Mouse (Mus musculus) hindbrain, embryonic 13.5 days (tissue): ENCODE results near the gene Cyp1a2. TPM values are rescaled to one million over a fixed set of nuclear protein-coding genes. Genes with fewer than 3 reads are reported as not detected.

ENCODE experiments used
- ATAC-seq: fragments of 200-750 bp; cut with Nextera tagmentation; 2 replicates; pipeline ENCODE4 v1.8.0; 2017; ENCODE audit warnings: moderate TSS enrichment; ENCODE audit not compliant: low FRiP score
- H3K27ac ChIP-seq: fragments of 300-500 bp; sonication (generic); 2 replicates; pipeline ENCODE4 v1.5.1; 2015; ENCODE audit warnings: inconsistent platforms, mild to moderate bottlenecking, moderate library complexity
- H3K27me3 ChIP-seq: fragments of 300-500 bp; sonication (generic); 2 replicates; pipeline ENCODE4 v1.6.1; 2015; ENCODE audit warnings: mild to moderate bottlenecking, inconsistent platforms
- H3K36me3 ChIP-seq: fragments of 300-500 bp; sonication (generic); 2 replicates; pipeline ENCODE4 v1.6.1; 2015; ENCODE audit warnings: mild to moderate bottlenecking, inconsistent platforms
- H3K4me1 ChIP-seq: fragments of 300-500 bp; sonication (generic); replicated peaks from 2 replicates; pipeline ENCODE4 v1.6.1; 2015; ENCODE audit warnings: inconsistent platforms
- H3K4me2 ChIP-seq: fragments of 300-500 bp; sonication (generic); 2 replicates; pipeline ENCODE4 v1.6.1; 2015; ENCODE audit warnings: inconsistent platforms, mild to moderate bottlenecking, moderate library complexity
- H3K4me3 ChIP-seq: fragments of 300-500 bp; sonication (generic); 2 replicates; pipeline ENCODE4 v1.5.1; 2015; ENCODE audit warnings: mild to moderate bottlenecking, inconsistent platforms
- H3K9ac ChIP-seq: fragments of 300-500 bp; sonication (generic); 2 replicates; pipeline ENCODE4 v1.6.1; 2015; ENCODE audit warnings: mild to moderate bottlenecking, inconsistent platforms
- H3K9me3 ChIP-seq: fragments of 300-500 bp; sonication (generic); 2 replicates; pipeline ENCODE4 v1.6.1; 2016; ENCODE audit warnings: inconsistent platforms
- WGBS: fragments of 180-500 bp; shearing (Covaris S2); methylation state at CpG from one replicate; pipeline ENCODE4 v1.1.7; 2015; 5-methylcytosine and 5-hydroxymethylcytosine counted together
- polyA plus RNA-seq: library from polyadenylated mRNA; unstranded; fragments of >200 nt; fragmentation: Nextera tagmentation; extraction: Ambion mirVana; gene quantifications from 2 replicates; pipeline ENCODE4 v1.2.1, GENCODE M21; 2015

Cyp1a2 gene
- polyA plus RNA-seq, 1 experiment from 2014 or later = not detected

GRCm38 (mm10) chr9:57628717-57629116 lies 54.8 kb downstream of the Cyp1a2 start:
- Histone ChIP-seq H3K9me3 (no peaks in the 10 kb centered on the region), H3K4me2 (no peak overlapping the region), H3K27ac (no peak overlapping the region), H3K4me3 (no peak overlapping the region), H3K27me3 (no peaks in the 10 kb centered on the region), H3K36me3 (peaks cover 89% of the 10 kb centered on the region), H3K9ac (no peak overlapping the region), H3K4me1 (peaks cover 13% of the 10 kb centered on the region)
- 0 out of 2 replicates have a peak, but pooled peaks have one; percentile 1 for ATAC-seq
- 90% methylated on average over 12 of the region's 12 CpGs for WGBS

DNA sequence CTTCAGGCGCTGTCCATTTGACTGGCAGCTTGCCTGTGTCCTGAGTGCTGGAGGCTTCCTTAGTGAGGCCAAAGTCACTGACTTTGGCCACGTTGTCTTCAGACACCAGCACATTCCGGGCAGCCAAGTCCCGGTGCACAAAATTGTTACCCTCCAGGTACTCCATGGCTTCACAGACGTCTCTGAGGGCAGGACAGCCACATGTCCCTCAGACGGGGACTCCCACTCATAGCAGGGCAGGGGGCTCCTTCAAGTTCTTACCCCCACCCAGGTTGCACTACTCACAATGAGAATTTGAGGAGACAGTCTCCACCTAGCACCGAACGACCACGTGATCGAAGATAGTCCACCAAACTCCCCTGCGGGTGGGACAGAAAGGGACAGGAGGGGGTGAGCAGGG lies 55.6 kb downstream of the Cyp1a2 start:
- no peak overlapping the region for H3K27ac ChIP-seq
- no peak overlapping the region for H3K9ac ChIP-seq
- H3K4me2 ChIP-seq = no peak overlapping the region
- no peak for ATAC-seq
- H3K36me3 ChIP-seq = peaks cover 83% of the 10 kb centered on the region
- WGBS = 96% methylated on average over 11 of the region's 11 CpGs
- H3K27me3 ChIP-seq = no peaks in the 10 kb centered on the region
- no peaks in the 10 kb centered on the region for H3K9me3 ChIP-seq
- peaks cover 8% of the 10 kb centered on the region; the same call in 1 of the 2 replicates for H3K4me1 ChIP-seq
- H3K4me3 ChIP-seq = no peak overlapping the region

DNA sequence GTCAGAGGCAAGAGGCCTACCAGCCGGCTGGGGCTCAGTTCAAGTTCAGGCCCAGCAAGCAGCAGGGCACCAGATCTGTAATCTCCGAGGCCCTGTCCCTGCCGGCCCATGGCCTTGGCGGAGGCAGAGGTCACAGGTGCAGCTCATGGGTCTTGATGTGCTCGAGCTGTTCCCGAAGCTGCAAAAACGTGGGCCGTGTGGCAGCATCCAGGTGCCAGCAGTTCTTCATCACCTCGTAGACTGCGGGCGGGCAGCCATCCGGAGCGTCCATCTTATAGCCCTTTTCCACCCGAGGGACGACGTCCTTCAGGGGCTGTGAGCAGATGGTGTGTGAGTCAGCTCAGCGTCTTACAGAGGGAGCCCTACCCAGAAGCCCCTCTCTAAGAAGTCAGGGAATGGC lies 56.3 kb downstream of the Cyp1a2 start:
- H3K4me1 ChIP-seq = peaks cover 8% of the 10 kb centered on the region; the same call in 1 of the 2 replicates
- no peaks in the 10 kb centered on the region for H3K9me3 ChIP-seq
- 88% methylated on average over 17 of the region's 17 CpGs for WGBS
- H3K27ac ChIP-seq = no peak overlapping the region
- H3K4me2 ChIP-seq = no peak overlapping the region
- no peaks in the 10 kb centered on the region for H3K27me3 ChIP-seq
- no peak overlapping the region for H3K9ac ChIP-seq
- ATAC-seq = no peak
- H3K4me3 ChIP-seq = no peak overlapping the region
- H3K36me3 ChIP-seq = peaks cover 79% of the 10 kb centered on the region

Other genes starting within 250 kb of the Cyp1a2 start
- 25.6 and 26.0 TPM in 2 replicates for gene Ppcdc, start 243.6 kb downstream of the Cyp1a2 start, polyA plus RNA-seq
- gene Scamp5, start 215.6 kb downstream of the Cyp1a2 start, polyA plus RNA-seq = 86.3 and 94.6 TPM in 2 replicates
- gene Rpp25, start 179.7 kb downstream of the Cyp1a2 start, polyA plus RNA-seq = 15.6 and 16.2 TPM in 2 replicates
- 875 and 879 TPM in 2 replicates for gene Cox5a, start 162.4 kb downstream of the Cyp1a2 start, polyA plus RNA-seq
- gene Fam219b, start 146.2 kb downstream of the Cyp1a2 start, polyA plus RNA-seq = 21.6 and 22.4 TPM in 2 replicates
- gene Mpi, start 130.9 kb downstream of the Cyp1a2 start, polyA plus RNA-seq = 67.9 and 75.2 TPM in 2 replicates
- gene Scamp2, start 122.8 kb downstream of the Cyp1a2 start, polyA plus RNA-seq = 56.9 and 58.8 TPM in 2 replicates
- gene Ulk3, start 94.3 kb downstream of the Cyp1a2 start, polyA plus RNA-seq = 28.6 and 30.5 TPM in 2 replicates
- gene Cplx3, start 77.4 kb downstream of the Cyp1a2 start, polyA plus RNA-seq = 0.21 and 0.48 TPM in 2 replicates
- gene Lman1l, start 62.9 kb downstream of the Cyp1a2 start, polyA plus RNA-seq = not detected in 2 replicates
- 43.6 and 45.0 TPM in 2 replicates for gene Csk, start 30.1 kb downstream of the Cyp1a2 start, polyA plus RNA-seq
- 0.09 and 0.12 TPM in 2 replicates for gene Cyp1a1, start 4.2 kb upstream of the Cyp1a2 start, polyA plus RNA-seq
- gene Edc3, start 24.8 kb upstream of the Cyp1a2 start, polyA plus RNA-seq = 33.8 and 35.4 TPM in 2 replicates
- 71.2 and 72.4 TPM in 2 replicates for gene Clk3, start 82.2 kb upstream of the Cyp1a2 start, polyA plus RNA-seq
- gene Arid3b, start 153.1 kb upstream of the Cyp1a2 start, polyA plus RNA-seq = 10.9 and 12.8 TPM in 2 replicates
- 165 and 173 TPM in 2 replicates for gene Ubl7, start 227.3 kb upstream of the Cyp1a2 start, polyA plus RNA-seq